Mouse (Mus musculus): ENCODE results near the gene Exph5.

Gene Exph5

DNA sequence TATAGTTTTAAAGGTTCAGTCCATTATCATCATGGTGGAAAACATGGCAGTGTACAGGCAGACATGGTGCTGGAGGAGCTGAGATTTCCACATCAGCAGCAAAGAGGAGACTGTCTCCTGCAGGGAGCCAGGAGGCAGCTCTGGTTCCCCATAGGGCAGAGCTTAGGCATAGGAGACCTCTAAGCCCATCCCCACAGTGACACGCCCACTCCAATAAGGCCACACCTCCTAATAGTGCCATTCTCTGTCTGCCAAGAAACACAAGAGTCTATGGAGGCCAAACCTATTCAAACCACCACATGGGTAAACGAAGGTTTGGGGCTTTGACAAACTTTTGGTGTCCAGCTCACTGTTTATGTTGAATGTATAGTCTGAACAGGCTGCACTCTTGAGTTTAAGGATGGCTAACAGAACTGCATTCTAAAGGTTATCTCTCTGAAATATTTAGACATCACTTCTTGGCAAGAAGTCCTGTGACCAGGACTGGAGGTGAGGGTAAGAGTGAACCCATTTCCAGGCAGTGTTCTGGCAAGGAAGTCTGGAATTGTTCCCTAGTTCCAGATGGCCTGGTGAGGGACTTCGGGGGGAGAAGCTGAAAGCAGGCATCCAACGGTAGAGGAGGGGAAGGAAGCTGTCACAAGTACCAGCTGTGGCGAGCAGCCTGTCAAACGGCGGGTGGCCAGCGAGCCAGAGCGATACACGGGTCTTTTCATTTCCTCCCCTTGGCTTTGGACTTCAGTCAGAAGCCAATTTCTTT lies 19.6 kb downstream of the Exph5 start:
- DNase-seq (ENCODE audit: low read depth, low spot score): no peak

DNA sequence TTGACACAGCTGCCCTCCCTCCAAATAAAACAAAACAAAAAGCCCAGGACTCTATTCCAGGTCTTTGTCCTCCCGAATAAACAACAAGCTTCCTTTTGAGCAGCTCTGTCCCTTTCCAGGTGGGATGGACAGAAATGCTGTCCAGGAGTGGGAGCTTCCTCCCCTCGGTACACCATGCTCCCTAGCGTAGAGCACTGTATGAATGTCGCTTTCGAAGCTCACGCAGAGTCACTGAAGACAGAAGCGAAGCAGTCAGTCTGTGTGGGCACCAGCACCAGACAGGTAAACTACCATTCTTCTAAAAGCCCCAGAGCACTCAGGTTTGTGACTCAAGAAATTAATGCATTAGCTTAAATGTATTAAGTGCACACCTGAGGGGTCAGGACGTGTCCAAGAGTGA lies 20.2 kb downstream of the Exph5 start:
- no peak for DNase-seq (ENCODE audit: low read depth, low spot score)

- no peak for DNase-seq (ENCODE audit: low read depth, low spot score)
Observed at GRCm38 (mm10) chr9:53323419-53324251, 22.2 kb downstream of the Exph5 start.

DNA sequence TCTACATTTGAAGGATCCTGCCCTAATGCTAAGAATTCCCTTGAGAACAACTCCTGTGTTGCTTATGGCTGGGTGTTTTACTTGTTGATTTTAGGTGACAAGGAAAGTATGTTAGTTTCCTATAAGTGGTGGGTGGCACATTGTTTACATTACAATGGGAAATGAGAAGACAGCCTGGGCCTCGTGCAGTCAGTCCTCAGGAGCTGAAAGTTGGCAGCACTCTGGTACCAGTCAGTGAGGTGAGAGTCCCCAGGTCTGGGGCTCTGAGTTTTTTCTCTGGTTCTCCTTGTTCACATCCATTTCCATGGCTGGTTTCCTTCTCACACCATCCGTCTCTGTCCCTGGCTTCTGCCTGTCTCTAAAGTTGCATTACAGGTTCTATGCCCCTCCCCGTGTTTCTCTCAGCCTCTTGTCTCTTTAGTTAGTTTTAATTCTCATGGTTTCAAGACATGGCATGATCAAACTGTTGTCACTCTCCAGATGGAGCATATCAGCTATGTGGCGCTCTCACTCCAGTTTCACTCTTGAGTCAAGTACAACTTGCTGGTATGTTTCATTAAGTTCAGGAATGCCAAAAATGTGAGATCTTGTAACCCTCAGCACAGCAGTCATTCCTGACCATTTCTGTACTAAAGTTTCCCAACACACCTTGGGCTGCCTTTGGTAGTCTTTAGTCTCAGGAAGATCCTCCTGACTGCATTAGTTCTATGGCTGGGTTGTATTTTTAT lies 24.1 kb downstream of the Exph5 start:
- DNase-seq (ENCODE audit: low read depth, low spot score): no peak

DNA sequence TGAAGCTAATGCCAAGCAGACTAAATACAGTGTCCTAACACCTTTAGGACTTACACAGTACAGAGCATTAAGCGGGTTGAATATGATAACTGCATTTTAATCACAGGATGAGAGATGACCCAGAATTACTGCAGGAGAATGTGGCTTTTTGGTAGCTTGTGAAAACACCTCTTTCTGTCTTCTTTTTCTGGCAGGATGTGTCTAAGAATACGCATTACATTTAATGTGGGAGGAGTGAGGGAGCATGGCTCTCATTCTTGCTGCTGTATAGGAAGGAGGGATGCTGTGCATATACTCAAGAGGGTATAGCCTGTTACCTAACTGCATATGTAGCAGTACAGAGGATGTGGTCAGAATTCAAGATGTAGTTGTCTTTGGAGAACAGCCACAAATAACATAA lies 26.7 kb downstream of the Exph5 start:
- DNase-seq (ENCODE audit: low read depth, low spot score): no peak

DNA sequence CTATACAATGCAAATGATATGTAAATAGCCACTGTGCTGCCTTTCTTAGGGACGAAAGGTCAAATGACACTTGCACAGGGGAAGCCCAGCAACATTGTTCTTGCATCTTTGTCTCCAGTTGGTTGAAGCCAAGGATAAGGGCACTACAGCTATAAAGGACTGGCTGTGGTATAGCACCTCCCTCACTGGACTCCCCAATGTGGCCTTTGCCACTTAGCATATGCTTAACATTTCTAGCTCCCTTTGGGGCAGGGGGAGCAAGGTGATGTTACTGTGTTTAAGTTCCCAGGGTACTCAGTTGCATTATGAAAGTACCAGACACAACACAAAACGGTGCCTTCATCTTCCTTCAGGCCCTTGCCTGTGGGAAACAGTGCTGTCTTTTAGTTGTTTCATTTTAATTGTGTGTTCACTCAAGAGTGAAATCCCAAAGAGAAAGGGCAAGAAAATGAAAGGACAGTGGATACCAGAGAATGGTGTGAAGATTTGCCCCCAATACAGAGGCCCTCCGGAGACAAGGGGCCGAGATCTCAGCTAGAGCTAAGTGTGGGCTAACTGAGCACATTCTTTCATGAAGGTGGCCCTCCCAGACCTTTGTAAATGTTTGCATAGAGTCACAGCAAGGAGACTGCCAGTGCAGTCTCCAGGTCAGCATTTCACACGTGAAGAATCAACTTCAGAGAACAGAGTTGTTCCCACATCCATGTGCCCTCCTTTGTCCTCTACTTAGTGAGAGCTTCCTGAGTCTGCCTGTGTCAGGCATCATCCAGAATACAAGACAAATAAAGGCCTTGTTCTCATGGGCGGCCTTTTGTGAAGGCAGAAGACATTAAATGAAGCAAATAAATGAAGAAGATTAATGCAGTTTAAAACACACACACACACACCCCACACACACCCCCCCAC lies 28.1 kb downstream of the Exph5 start:
- DNase-seq (ENCODE audit: low read depth, low spot score): no peak

DNA sequence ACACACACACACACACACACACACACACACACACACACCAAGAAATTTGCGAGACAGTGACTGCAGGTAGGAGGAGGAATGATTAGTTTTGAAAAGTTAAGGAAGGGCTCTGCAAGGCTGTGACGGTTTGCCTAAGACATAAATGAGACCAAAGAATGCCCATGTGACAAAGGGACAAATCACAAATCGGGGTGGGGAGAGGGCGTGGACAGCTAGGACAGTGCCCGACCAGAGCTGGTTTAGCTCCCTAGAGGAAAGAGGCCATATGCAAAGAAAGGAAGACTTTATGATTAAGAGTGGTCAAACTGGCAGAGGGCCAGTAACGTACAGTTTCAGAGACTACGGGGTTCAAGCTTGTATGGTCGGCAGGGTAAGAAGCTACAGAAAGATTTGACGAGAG lies 28.8 kb downstream of the Exph5 start:
- no peak for DNase-seq (ENCODE audit: low read depth, low spot score)

DNA sequence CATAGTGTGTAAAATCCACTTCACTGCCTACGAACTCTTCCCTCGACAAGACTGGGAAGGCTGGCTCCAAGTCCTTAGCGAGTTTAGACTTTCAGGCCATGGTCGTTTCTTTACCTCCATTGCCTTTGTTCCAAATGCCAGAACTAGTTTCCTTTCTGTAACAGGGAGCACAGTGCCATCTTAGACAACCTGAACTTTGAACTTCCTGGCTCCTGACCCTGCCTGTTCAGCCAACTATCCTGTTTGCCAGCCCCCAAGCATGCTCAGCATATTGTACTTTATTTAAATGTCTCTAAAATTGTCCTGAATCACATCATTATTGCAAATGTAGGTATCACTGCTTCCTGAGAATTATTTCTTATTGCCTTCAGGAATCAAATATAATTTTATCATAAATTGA lies 32.0 kb downstream of the Exph5 start:
- no peak for DNase-seq (ENCODE audit: low read depth, low spot score)

DNA sequence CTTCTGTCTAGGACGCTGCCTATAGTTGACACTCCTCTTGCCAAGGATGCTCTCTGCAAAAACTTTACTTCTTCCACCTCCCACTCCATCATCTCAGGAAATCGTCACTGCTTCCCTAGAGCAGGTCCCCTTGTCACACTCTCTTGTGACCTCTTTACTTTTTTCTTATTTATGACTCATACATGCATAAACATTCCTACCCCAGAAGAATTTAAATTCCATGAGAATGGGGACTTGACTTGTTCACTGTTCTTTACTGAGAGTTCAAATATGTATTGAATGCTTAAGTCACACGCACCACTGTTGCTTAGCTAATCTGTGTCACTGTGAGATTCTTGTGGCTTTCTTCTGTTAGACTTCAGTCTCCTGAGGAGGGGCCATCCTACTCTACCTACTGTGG lies 33.7 kb downstream of the Exph5 start:
- DNase-seq (ENCODE audit: low read depth, low spot score): no peak

DNA sequence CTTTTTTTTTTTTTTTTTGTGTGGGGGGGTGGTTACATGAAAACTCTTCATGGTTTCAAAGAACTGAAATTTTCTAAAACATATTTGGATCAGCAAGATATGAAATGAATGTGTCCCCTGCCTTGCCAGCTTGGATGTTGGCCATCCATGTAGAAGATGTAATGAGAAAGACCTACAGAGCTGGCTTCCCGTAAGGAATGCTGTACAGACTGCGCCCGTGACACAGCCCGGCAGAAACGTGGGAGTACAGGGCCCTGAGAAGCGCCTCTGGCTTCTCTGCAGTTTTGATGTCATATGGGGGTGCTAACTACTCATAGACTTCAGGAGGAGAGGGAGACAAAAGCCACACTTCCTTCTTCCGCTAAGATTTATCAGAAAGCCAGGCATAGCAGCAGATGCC lies 38.1 kb downstream of the Exph5 start:
- DNase-seq (ENCODE audit: low read depth, low spot score): no peak

DNA sequence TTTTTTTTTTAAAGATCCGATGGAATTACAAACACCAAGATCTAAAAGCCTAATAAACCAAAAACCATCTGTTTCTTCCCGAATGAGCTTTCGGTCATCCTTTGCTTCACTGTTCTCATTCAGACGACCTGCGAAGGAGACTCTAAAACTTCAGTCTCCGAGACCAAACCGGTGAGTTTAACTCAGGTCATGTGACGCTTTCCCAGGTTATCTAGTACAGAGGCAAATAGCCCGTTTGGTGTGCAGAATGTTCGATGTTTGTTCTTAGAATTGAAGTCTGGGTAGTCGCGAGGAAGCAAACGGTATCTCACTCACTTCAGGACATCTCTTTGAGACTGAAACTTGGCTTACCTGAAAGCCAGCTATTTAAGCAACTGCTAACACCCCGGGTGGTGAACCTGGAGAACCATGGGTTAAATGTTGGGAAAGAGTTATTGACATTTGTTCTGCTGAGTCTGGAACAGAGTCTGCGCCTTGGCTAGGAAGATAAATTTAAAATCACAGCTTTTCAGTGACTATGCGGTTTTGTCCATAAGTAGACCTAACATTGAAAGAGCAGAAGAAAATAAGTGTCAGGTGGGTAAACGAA lies 39.0 kb downstream of the Exph5 start:
- no peak for DNase-seq (ENCODE audit: low read depth, low spot score)

GRCm38 (mm10) chr9:53340969-53341368 lies 39.5 kb downstream of the Exph5 start:
- DNase-seq (ENCODE audit: low read depth, low spot score): no peak

DNA sequence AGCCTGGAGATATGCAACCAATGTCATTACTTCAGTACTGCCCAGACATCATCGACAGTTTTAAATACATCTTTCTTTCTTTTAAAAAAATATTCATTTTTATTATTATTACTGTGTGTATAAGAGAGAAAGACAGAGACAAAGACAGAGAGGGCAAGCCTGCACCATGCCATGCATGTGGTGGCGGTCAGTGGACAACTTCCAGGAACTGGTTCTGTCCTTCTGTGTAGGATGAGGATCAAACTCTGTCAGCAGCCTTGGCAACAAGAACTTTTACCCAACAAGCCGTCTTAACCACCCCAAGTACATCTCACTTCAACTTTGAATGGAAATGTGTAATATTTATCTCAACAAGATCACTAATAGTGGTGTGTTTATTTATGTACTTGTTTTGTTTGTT lies 40.5 kb downstream of the Exph5 start:
- no peak for DNase-seq (ENCODE audit: low read depth, low spot score)

GRCm38 (mm10) chr9:53344646-53345432 lies 43.4 kb downstream of the Exph5 start:
- DNase-seq (ENCODE audit: low read depth, low spot score): no peak

- no peak for DNase-seq (ENCODE audit: low read depth, low spot score)
Observed at GRCm38 (mm10) chr9:53345728-53346127, 44.3 kb downstream of the Exph5 start.

- DNase-seq (ENCODE audit: low read depth, low spot score): no peak
Observed at GRCm38 (mm10) chr9:53346402-53346801, 44.9 kb downstream of the Exph5 start.

- no peak for DNase-seq (ENCODE audit: low read depth, low spot score)
Observed at GRCm38 (mm10) chr9:53349211-53349610, 47.7 kb downstream of the Exph5 start.

DNA sequence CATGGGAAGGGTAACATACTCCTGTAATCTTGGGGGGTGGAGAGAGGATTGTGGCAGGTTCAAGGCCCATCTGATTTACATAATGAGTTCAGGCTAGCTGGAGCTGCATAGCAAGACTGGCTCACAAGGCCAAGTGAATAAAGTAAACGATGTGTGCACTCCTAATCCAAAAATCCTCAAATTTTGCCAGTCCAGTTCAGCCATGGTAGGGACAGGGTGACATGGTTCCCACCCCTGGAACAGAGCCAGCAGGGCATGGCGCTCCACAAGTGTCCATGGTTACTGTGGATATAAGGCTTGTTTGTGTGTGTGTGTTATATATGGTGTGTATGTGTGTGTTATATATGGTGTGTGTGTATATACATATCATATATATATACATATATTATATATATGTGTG lies 48.9 kb downstream of the Exph5 start:
- DNase-seq (ENCODE audit: low read depth, low spot score): no peak

DNA sequence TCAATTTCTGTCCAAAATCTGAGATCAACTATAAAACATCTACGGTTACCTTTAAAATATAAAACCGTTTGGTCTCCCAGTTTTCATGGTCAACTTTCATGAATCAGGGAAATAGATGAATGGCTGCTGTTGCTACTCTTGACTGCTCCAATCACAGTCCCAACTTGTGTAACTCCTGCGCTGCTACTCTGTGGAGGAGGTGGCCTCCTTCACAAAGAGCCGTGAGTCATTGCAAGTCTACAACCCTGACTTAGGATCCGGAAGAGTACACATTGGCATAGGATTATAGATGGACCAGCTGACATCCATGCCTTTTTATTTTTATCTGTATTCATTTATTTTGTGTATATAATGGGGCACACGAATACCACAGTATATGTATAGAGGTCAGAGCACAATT lies 50.4 kb downstream of the Exph5 start:
- no peak for DNase-seq (ENCODE audit: low read depth, low spot score)

- DNase-seq (ENCODE audit: low read depth, low spot score): no peak
Observed at GRCm38 (mm10) chr9:53353161-53353560, 51.7 kb downstream of the Exph5 start.
